Mouse (Mus musculus) large intestine, adult 2 months (tissue): ENCODE results near the gene Ttll13. TPM values are rescaled to one million over a fixed set of nuclear protein-coding genes. Genes with fewer than 3 reads are reported as not detected.

Experiments
- DNase-seq: peaks from one replicate; pipeline ENCODE4 v3.0.0-alpha.2; 2012; ENCODE audit warnings: low read depth, low spot score
- WGBS: fragments of 180-500 bp; shearing (Covaris S2); methylation state at CpG from one replicate; pipeline ENCODE4 v1.1.7; 2018; 5-methylcytosine and 5-hydroxymethylcytosine counted together
- polyA plus RNA-seq: library from polyadenylated mRNA; depleted of rRNA; stranded (reverse); fragments of >200 nt; gene quantifications from 2 replicates; pipeline ENCODE4 v1.2.3, GENCODE M21; 2012; rRNA removed

Gene Ttll13
- polyA plus RNA-seq, 1 experiment: 0.05 TPM

DNA sequence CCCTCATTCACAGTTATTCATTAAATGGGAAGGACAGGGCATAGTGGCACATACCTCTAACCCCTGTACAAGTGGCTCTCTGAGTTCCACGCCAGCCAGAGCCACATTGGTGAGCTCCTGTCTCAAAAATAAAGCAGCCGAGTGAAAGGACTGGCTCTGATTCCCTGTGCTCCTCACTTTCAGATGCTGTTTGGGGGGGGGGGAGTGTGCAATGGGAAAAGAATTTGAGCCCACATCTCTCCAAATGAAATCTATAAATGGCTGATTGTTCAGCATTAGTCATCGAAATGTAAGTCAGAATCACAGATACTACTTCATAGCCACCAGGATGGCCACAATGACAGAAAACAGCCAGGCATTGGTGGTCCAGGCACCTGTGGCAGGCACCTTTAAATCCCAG, 50.9 kb downstream of the Ttll13 start:
- no peak for DNase-seq
- WGBS: 74% methylated on average over 3 of the region's 3 CpGs

DNA sequence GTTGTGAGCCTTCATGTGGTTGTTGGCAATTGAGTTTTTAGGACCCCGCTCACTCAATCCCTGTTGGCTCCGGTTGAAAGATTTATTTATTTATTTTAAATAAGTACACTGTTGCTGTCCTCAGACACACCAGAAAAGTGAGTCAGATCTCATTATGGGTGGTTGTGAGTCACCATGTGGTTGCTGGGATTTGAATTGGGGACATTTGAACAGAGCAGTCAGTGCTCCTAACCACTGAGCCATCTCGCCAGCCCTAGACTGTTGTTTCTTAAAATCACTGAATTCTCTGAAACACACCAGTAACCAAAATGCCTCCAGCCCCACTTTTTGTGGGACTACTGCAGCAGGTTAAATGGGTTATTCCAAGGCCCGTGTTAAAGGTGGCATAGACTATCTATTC, 52.6 kb downstream of the Ttll13 start:
- 84% methylated on average over 4 of the region's 4 CpGs for WGBS
- no peak for DNase-seq

GRCm38 (mm10) chr7:80299568-80299967, 53.4 kb downstream of the Ttll13 start:
- 41% methylated on average over 3 of the region's 3 CpGs for whole genome bisulfite sequencing
- DNase-seq: no peak

DNA sequence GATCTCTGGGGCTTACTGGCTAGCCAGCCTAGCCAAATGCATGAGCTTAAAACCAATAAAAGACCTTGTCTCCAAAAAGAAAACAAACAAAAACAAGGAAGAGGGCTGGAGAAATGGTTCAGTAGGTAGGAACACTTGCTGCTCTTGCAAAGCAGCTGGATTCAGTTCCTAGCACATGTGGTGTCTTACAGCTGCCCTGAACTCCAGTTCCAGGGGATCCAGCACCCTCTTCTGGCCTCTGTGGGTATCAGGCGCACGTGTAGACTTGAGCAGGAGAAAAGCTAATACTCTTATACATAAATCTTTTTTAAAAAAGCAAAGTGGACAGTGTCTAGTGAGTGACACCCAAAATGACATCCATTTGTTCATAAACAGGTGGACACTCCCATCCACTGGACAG, 55.3 kb downstream of the Ttll13 start:
- 83% methylated on average over 2 of the region's 2 CpGs for WGBS
- no peak for DNase-seq

DNA sequence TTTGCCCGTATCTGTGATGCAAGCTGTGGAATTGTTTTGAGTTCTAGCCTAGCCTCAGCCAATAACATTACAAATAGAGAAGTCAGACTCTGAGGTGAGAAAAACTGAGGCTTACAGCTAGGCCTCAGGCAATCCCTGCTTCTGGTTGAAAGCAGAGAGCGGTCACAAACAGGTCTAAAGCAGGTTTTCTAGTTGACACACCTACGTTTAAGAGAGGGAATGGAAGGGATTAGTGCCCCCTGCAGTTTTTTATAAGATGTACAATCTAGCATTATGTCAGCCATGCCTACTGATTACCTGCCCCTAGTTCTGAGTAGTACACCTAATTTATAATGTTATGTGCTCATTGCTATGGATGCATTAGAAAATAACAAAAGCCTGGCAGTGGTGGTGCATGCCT, 61.6 kb downstream of the Ttll13 start:
- WGBS: 76% methylated on average over 3 of the region's 3 CpGs
- no peak for DNase-seq

Other genes with a start within 250 kb of the Ttll13 start
- gene Zfp710, start 221.6 kb upstream of the Ttll13 start, polyA plus RNA-seq: 30.7 and 51.2 TPM in 2 replicates
- gene Idh2, start 131.0 kb upstream of the Ttll13 start, polyA plus RNA-seq: 136 and 156 TPM in 2 replicates
- 43.2 and 57.8 TPM in 2 replicates for gene Sema4b, start 59.5 kb upstream of the Ttll13 start, polyA plus RNA-seq
- gene Cib1, start 13.6 kb upstream of the Ttll13 start, polyA plus RNA-seq: 652 and 673 TPM in 2 replicates
- 3.1 and 4.7 TPM in 2 replicates for gene Gdpgp1, start 13.5 kb upstream of the Ttll13 start, polyA plus RNA-seq
- 19.0 and 21.2 TPM in 2 replicates for gene Ngrn, start 14.8 kb downstream of the Ttll13 start, polyA plus RNA-seq
- gene Vps33b, start 23.3 kb downstream of the Ttll13 start, polyA plus RNA-seq: 9.0 and 22.5 TPM in 2 replicates
- gene Prc1, start 48.1 kb downstream of the Ttll13 start, polyA plus RNA-seq: 33.7 and 34.6 TPM in 2 replicates
- gene Rccd1, start 78.1 kb downstream of the Ttll13 start, polyA plus RNA-seq: 7.8 and 8.9 TPM in 2 replicates
- gene Unc45a, start 94.6 kb downstream of the Ttll13 start, polyA plus RNA-seq: 44.8 and 64.9 TPM in 2 replicates
- 32.5 and 42.0 TPM in 2 replicates for gene Hddc3, start 96.7 kb downstream of the Ttll13 start, polyA plus RNA-seq
- 13.8 and 25.9 TPM in 2 replicates for gene Man2a2, start 125.0 kb downstream of the Ttll13 start, polyA plus RNA-seq
- 12.1 and 17.1 TPM in 2 replicates for gene Fes, start 141.6 kb downstream of the Ttll13 start, polyA plus RNA-seq
- 42.5 and 62.9 TPM in 2 replicates for gene Furin, start 159.1 kb downstream of the Ttll13 start, polyA plus RNA-seq